ENCODE assay signal across 9 mouse cellular contexts in genomic region chr7:110816037-110816436, GRCm38 (mm10). TPM values are rescaled to one million over a fixed set of nuclear protein-coding genes. Genes with fewer than 3 reads are reported as not detected.
DNase-seq lines count a peak whose midpoint lies in the region; ATAC-seq lines count a peak whose summit lies in the region.
"Had no signal": no experiment of that assay in that cellular context is flagged by ENCODE, and none has a peak within 500 bp of the region (broad histone marks: within the 10 kb centered on the region; RNA-seq: fewer than 3 reads in every experiment).

No protein-coding gene starts in this region.

- H3K4me1 ChIP-seq in forebrain, embryonic 16.5 days (replicated peaks; ENCODE audit: control insufficient read depth, insufficient read depth, low read length) = no peaks in the 10 kb centered on the region
- no peaks in the 10 kb centered on the region for H3K4me1 ChIP-seq in forebrain, embryonic 13.5 days
- no peaks in the 10 kb centered on the region for H3K4me1 ChIP-seq in intestine, embryonic 16.5 days (ENCODE audit: control insufficient read depth, insufficient read depth, low read length)

- H3K36me3 ChIP-seq in forebrain, embryonic 16.5 days (ENCODE audit: control insufficient read depth, insufficient read depth) = no peaks in the 10 kb centered on the region
- H3K36me3 ChIP-seq in forebrain, embryonic 13.5 days (ENCODE audit: poor library complexity, severe bottlenecking) = peaks cover 6% of the 10 kb centered on the region; the same call in 1 of the 2 replicates
- H3K36me3 ChIP-seq in intestine, embryonic 16.5 days (ENCODE audit: control insufficient read depth, insufficient read depth, low read length) = no peaks in the 10 kb centered on the region

- no peak overlapping the region for H3K4me3 ChIP-seq in forebrain, embryonic 16.5 days (replicated peaks; ENCODE audit: low read length)
- no peak overlapping the region for H3K4me3 ChIP-seq in forebrain, embryonic 13.5 days
- no peak overlapping the region for H3K4me3 ChIP-seq in intestine, embryonic 16.5 days (ENCODE audit: low read length)
- H3K4me3 ChIP-seq: liver, embryonic 15.5 days had no signal

- 70% methylated on average over 5 of the region's 5 CpGs for WGBS in forebrain, embryonic 16.5 days
- 75% methylated on average over 5 of the region's 5 CpGs for WGBS in forebrain, embryonic 13.5 days
- WGBS in intestine, embryonic 16.5 days = 66% methylated on average over 5 of the region's 5 CpGs

- 0 out of 2 replicates have a peak, but pooled peaks have one; percentile 43 for ATAC-seq in forebrain, embryonic 16.5 days
- ATAC-seq in forebrain, embryonic 13.5 days = no peak
- ATAC-seq in intestine, embryonic 16.5 days = 0 out of 2 replicates have a peak, but pooled peaks have one; percentile 38

- no peaks in the 10 kb centered on the region for H3K27me3 ChIP-seq in forebrain, embryonic 16.5 days (replicated peaks; ENCODE audit: control insufficient read depth, insufficient read depth, low read length)
- H3K27me3 ChIP-seq in forebrain, embryonic 13.5 days = no peaks in the 10 kb centered on the region
- no peaks in the 10 kb centered on the region for H3K27me3 ChIP-seq in intestine, embryonic 16.5 days (replicated peaks; ENCODE audit: control insufficient read depth, insufficient read depth, low read length)
- H3K27me3 ChIP-seq: liver, embryonic 15.5 days had no signal

- peak; percentile 42 for DNase-seq in right cerebral cortex, postnatal 14 days
- no peak for DNase-seq in right cerebral cortex, postnatal 36 days (ENCODE audit: low spot score in 2 of 2)
- DNase-seq in cerebellum, postnatal 25 days = peak; percentile 31 to 60
- peak; percentile 64 for DNase-seq in lung, postnatal 10 days
- DNase-seq in thymus, postnatal 25 days = peak; percentile 55

- no peak overlapping the region for H3K4me2 ChIP-seq in forebrain, embryonic 16.5 days (ENCODE audit: low read length)
- H3K4me2 ChIP-seq in forebrain, embryonic 13.5 days = no peak overlapping the region
- no peak overlapping the region for H3K4me2 ChIP-seq in intestine, embryonic 16.5 days (ENCODE audit: low read depth, low read length)
- H3K4me2 ChIP-seq: liver, embryonic 15.5 days had no signal

- H3K27ac ChIP-seq in forebrain, embryonic 16.5 days (ENCODE audit: low read length) = no peak overlapping the region
- no peak overlapping the region for H3K27ac ChIP-seq in forebrain, embryonic 13.5 days
- no peak overlapping the region for H3K27ac ChIP-seq in intestine, embryonic 16.5 days (ENCODE audit: low read length)
- H3K27ac ChIP-seq: liver, embryonic 15.5 days had no signal

- no peaks in the 10 kb centered on the region for H3K9me3 ChIP-seq in forebrain, embryonic 16.5 days (ENCODE audit: control insufficient read depth, low read length)
- no peaks in the 10 kb centered on the region for H3K9me3 ChIP-seq in forebrain, embryonic 13.5 days (replicated peaks)
- no peaks in the 10 kb centered on the region for H3K9me3 ChIP-seq in intestine, embryonic 16.5 days (ENCODE audit: control insufficient read depth, low read length)
- H3K9me3 ChIP-seq: liver, embryonic 15.5 days had no signal

- H3K9ac ChIP-seq in forebrain, embryonic 16.5 days (replicated peaks; ENCODE audit: low read depth, low read length) = no peak overlapping the region
- no peak overlapping the region for H3K9ac ChIP-seq in forebrain, embryonic 13.5 days
- H3K9ac ChIP-seq in intestine, embryonic 16.5 days (ENCODE audit: low read depth, low read length) = no peak overlapping the region
- H3K9ac ChIP-seq: liver, embryonic 15.5 days had no signal

RNA-seq across cellular contexts. Expression of gene Rnf141, which starts 28.2 kb away (rescaled TPM):
- polyA plus RNA-seq in forebrain, embryonic 16.5 days (2015; fragmentation: Nextera tagmentation; extraction: Ambion mirVana) = 45.6 and 51.0 TPM in 2 replicates
- 28.8 TPM in 2 replicates for polyA plus RNA-seq in forebrain, embryonic 13.5 days (2015; fragmentation: Nextera tagmentation; extraction: Ambion mirVana)
- polyA plus RNA-seq in intestine, embryonic 16.5 days (2015; fragmentation: Nextera tagmentation; extraction: Ambion mirVana) = 37.5 and 39.0 TPM in 2 replicates

RNA-seq across cellular contexts. Expression of gene Lyve1, which starts 47.0 kb away (rescaled TPM):
- polyA plus RNA-seq in forebrain, embryonic 16.5 days (2015; fragmentation: Nextera tagmentation; extraction: Ambion mirVana) = 5.2 and 8.1 TPM in 2 replicates
- polyA plus RNA-seq in forebrain, embryonic 13.5 days (2015; fragmentation: Nextera tagmentation; extraction: Ambion mirVana) = 2.5 and 2.9 TPM in 2 replicates
- 13.8 and 15.1 TPM in 2 replicates for polyA plus RNA-seq in intestine, embryonic 16.5 days (2015; fragmentation: Nextera tagmentation; extraction: Ambion mirVana)

RNA-seq across cellular contexts. Expression of gene Ampd3, which starts 48.0 kb away (rescaled TPM):
- 6.2 and 8.5 TPM in 2 replicates for polyA plus RNA-seq in forebrain, embryonic 16.5 days (2015; fragmentation: Nextera tagmentation; extraction: Ambion mirVana)
- polyA plus RNA-seq in forebrain, embryonic 13.5 days (2015; fragmentation: Nextera tagmentation; extraction: Ambion mirVana) = 1.5 TPM in 2 replicates
- 4.0 and 4.5 TPM in 2 replicates for polyA plus RNA-seq in intestine, embryonic 16.5 days (2015; fragmentation: Nextera tagmentation; extraction: Ambion mirVana)

Comparison
In these comparisons a context has a peak if more than half of its experiments do, and no peak if none do; other contexts are left out.
1. DNase-seq: peak in right cerebral cortex, postnatal 14 days (single experiment), cerebellum, postnatal 25 days (2 of 2), lung, postnatal 10 days (single experiment) and thymus, postnatal 25 days (single experiment); none in right cerebral cortex, postnatal 36 days (0 of 2).